Mouse (Mus musculus): ENCODE measurements around the gene Nap1l4.

DNA sequence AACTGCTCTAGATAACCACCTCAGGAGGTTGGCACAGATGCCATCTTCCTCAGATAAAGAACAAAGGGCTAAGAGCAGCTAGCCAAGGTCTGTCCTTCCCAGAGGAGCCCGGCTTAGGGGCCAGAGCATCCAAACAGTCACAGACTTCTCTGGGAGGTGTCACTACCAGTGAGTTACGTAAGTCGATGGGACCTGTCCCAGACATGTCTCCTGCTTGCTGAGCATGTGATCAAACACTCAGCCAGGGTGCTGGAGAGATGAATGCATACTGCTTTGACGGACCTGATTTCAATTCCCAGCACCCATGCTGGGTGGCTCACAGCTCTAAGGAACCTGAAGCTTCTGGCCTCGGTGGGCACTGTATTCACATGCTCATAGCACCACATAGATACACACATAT lies 38.7 kb upstream of the Nap1l4 start:
- no peak for TF ChIP-seq CTCF (IDR thresholded peaks at IDR 0.05; ENCODE audit: low read depth)
- no peak for TF ChIP-seq EP300 (IDR thresholded peaks at IDR 0.05; ENCODE audit: low read depth)
